Mouse (Mus musculus) myocyte (in vitro differentiated cells): ENCODE data around the gene Sprr3. TPM values are rescaled to one million over a fixed set of nuclear protein-coding genes. Genes with fewer than 3 reads are reported as not detected.
"Not testable (repeated sequence)": the region's sequence is repeated elsewhere in the genome, so short reads cannot be mapped to it uniquely, and the experiment has no call there.

ENCODE experiments used
- H3K27me3 ChIP-seq: one replicate; pipeline ENCODE4 v1.6.1; 2011; ENCODE audit not compliant: control insufficient read depth, insufficient read depth, insufficient read length
- H3K36me3 ChIP-seq: one replicate; pipeline ENCODE4 v1.6.1; 2011; ENCODE audit not compliant: control insufficient read depth, insufficient read depth
- H3K4me2 ChIP-seq: one replicate; pipeline ENCODE4 v1.6.1; 2011; ENCODE audit warnings: low read depth, control low read depth
- H3K4me3 ChIP-seq: one replicate; pipeline ENCODE4 v1.5.1; 2011; ENCODE audit warnings: mild to moderate bottlenecking, control low read depth, moderate library complexity
- H3K79me2 ChIP-seq: one replicate; pipeline ENCODE4 v1.6.1; 2011; ENCODE audit not compliant: control insufficient read depth, insufficient read depth
- H3ac ChIP-seq: one replicate; pipeline ENCODE4 v1.6.1; 2011; ENCODE audit not compliant: control insufficient read depth, insufficient read length
- CEBPB ChIP-seq: IDR thresholded peaks from 2 replicates; pipeline ENCODE4 v1.6.1; 2011; ENCODE audit warnings: mild to moderate bottlenecking, moderate library complexity; ENCODE audit not compliant: poor library complexity, insufficient read depth, severe bottlenecking
- E2F4 ChIP-seq: IDR thresholded peaks from one replicate; pipeline ENCODE4 v1.6.1; 2011; ENCODE audit warnings: mild to moderate bottlenecking, control low read depth, moderate library complexity; ENCODE audit not compliant: insufficient read depth
- MAX ChIP-seq: IDR thresholded peaks from one replicate; pipeline ENCODE4 v1.6.1; 2011; ENCODE audit warnings: low read depth, mild to moderate bottlenecking, control low read depth
- MYOD1 ChIP-seq, 3 experiments: IDR thresholded peaks; one replicate each; pipeline ENCODE4 v1.6.1; 2011; ENCODE audit warnings: control low read depth in 2 of 3, low read depth in 2 of 3, mild to moderate bottlenecking in 2 of 3, moderate library complexity in 1 of 3; ENCODE audit not compliant: insufficient read length in 2 of 3, control insufficient read depth in 1 of 3
- MYOG ChIP-seq, 3 experiments: IDR thresholded peaks; one replicate each; pipeline ENCODE4 v1.6.1; 2011; ENCODE audit warnings: control low read depth in 2 of 3, low read depth in 2 of 3, mild to moderate bottlenecking in 2 of 3; ENCODE audit not compliant: insufficient read length in 2 of 3, control insufficient read depth in 1 of 3, insufficient read depth in 1 of 3
- POLR2A ChIP-seq: IDR thresholded peaks from one replicate; pipeline ENCODE4 v1.6.1; 2011; ENCODE audit warnings: low read depth, mild to moderate bottlenecking, control low read depth, moderate library complexity; ENCODE audit not compliant: insufficient read length
- POLR2AphosphoS2 ChIP-seq: IDR thresholded peaks from one replicate; pipeline ENCODE4 v1.6.1; 2011; ENCODE audit warnings: low read depth, control low read depth; ENCODE audit not compliant: insufficient read length
- REST ChIP-seq: IDR thresholded peaks from one replicate; pipeline ENCODE4 v1.6.1; 2011; ENCODE audit warnings: mild to moderate bottlenecking, control low read depth, moderate library complexity; ENCODE audit not compliant: insufficient read depth, insufficient read length
- SRF ChIP-seq: IDR thresholded peaks from one replicate; pipeline ENCODE4 v1.6.1; 2011; ENCODE audit warnings: low read depth; ENCODE audit not compliant: control insufficient read depth, insufficient read length
- TCF12 ChIP-seq: IDR thresholded peaks from one replicate; pipeline ENCODE4 v1.6.1; 2011; ENCODE audit warnings: mild to moderate bottlenecking, control low read depth; ENCODE audit not compliant: poor library complexity, insufficient read depth, severe bottlenecking
- TCF3 ChIP-seq: IDR thresholded peaks from one replicate; pipeline ENCODE4 v1.6.1; 2011; ENCODE audit warnings: low read depth, control low read depth; ENCODE audit not compliant: insufficient read length
- USF1 ChIP-seq: IDR thresholded peaks from one replicate; pipeline ENCODE4 v1.6.1; 2011; ENCODE audit warnings: low read depth, mild to moderate bottlenecking, control low read depth, moderate library complexity
- polyA plus RNA-seq: library from polyadenylated mRNA; unstranded; fragments of >200 nt; fragmentation: generic; extraction: Trizol; gene quantifications from one replicate; pipeline ENCODE4 v1.2.1, GENCODE M21; 2012; ENCODE audit warnings: missing spikeins

Gene Sprr3
- not detected for polyA plus RNA-seq

GRCm38 (mm10) chr3:92458620-92459019 lies at the start of gene Sprr3:
Gene Sprr3, minus strand, starts transcription at chr3:92458720.
- Histone ChIP-seq H3ac (no peak within 1 kb of the TSS), H3K79me2 (no peaks in the 10 kb centered on the region), H3K36me3 (no peaks in the 10 kb centered on the region), H3K4me2 (no peak within 1 kb of the TSS), H3K27me3 (no peaks in the 10 kb centered on the region), H3K4me3 (no peak within 1 kb of the TSS)
- TF ChIP-seq TCF3 (no peak), MYOD1 (IDR thresholded peaks at IDR 0.05; ENCODE audit: control insufficient read depth in 1 of 3, insufficient read length in 2 of 3, low read depth in 2 of 3) (no peak), USF1 (no peak), MAX (no peak), E2F4 (no peak), POLR2A (no peak), SRF (no peak), CEBPB (no peak), POLR2AphosphoS2 (no peak), REST (no peak), TCF12 (no peak), MYOG (IDR thresholded peaks at IDR 0.05; ENCODE audit: control insufficient read depth in 1 of 3, insufficient read depth in 1 of 3, insufficient read length in 2 of 3, low read depth in 2 of 3) (no peak)

- Histone ChIP-seq H3K4me2 (no peak overlapping the region), H3K36me3 (no peaks in the 10 kb centered on the region), H3ac (no peak overlapping the region), H3K4me3 (no peak overlapping the region), H3K79me2 (no peaks in the 10 kb centered on the region), H3K27me3 (no peaks in the 10 kb centered on the region)
- no peak for TF ChIP-seq SRF
- no peak for TF ChIP-seq CEBPB
- no peak for TF ChIP-seq TCF12
- TF ChIP-seq TCF3 = no peak
- TF ChIP-seq USF1 = no peak
- no peak for TF ChIP-seq REST
- TF ChIP-seq MYOG (IDR thresholded peaks at IDR 0.05; ENCODE audit: control insufficient read depth in 1 of 3, insufficient read depth in 1 of 3, insufficient read length in 2 of 3, low read depth in 2 of 3) = no peak
- no peak for TF ChIP-seq MAX
Observed at GRCm38 (mm10) chr3:92508185-92508584, 49.7 kb upstream of the Sprr3 start.

GRCm38 (mm10) chr3:92503528-92503927 lies 45.0 kb upstream of the Sprr3 start:
- H3K36me3 ChIP-seq = no peaks in the 10 kb centered on the region
- no peak overlapping the region for H3K4me2 ChIP-seq
- H3K4me3 ChIP-seq = no peak overlapping the region
- no peaks in the 10 kb centered on the region for H3K79me2 ChIP-seq
- TF ChIP-seq MAX = no peak
- TF ChIP-seq SRF = no peak
- TF ChIP-seq TCF12 = no peak
- no peak for TF ChIP-seq CEBPB
- TF ChIP-seq POLR2AphosphoS2 = no peak
- no peak for TF ChIP-seq MYOG (IDR thresholded peaks at IDR 0.05; ENCODE audit: control insufficient read depth in 1 of 3, insufficient read depth in 1 of 3, insufficient read length in 2 of 3, low read depth in 2 of 3)
- no peak for TF ChIP-seq POLR2A
- TF ChIP-seq E2F4 = no peak
- H3ac ChIP-seq = no peak overlapping the region
- no peaks in the 10 kb centered on the region for H3K27me3 ChIP-seq

- H3K79me2 ChIP-seq = no peaks in the 10 kb centered on the region
- H3K36me3 ChIP-seq = no peaks in the 10 kb centered on the region
- no peaks in the 10 kb centered on the region for H3K27me3 ChIP-seq
- no peak within 1 kb of the TSS for H3K4me3 ChIP-seq
- no peak within 1 kb of the TSS for H3ac ChIP-seq
- H3K4me2 ChIP-seq = no peak within 1 kb of the TSS
- no peak for TF ChIP-seq MYOD1 (IDR thresholded peaks at IDR 0.05; ENCODE audit: control insufficient read depth in 1 of 3, insufficient read length in 2 of 3, low read depth in 2 of 3)
- TF ChIP-seq USF1 = no peak
Observed at GRCm38 (mm10) chr3:92500393-92500792, 41.9 kb upstream of the Sprr3 start, which contains the start of gene Sprr4. Gene Sprr4, minus strand, starts transcription at chr3:92500493.

GRCm38 (mm10) chr3:92490262-92490661 lies 31.7 kb upstream of the Sprr3 start:
- H3K4me3 ChIP-seq, H3K79me2 ChIP-seq, H3K36me3 ChIP-seq, H3K27me3 ChIP-seq, H3K4me2 ChIP-seq, H3ac ChIP-seq: not testable (repeated sequence)

GRCm38 (mm10) chr3:92486307-92486706 lies 27.8 kb upstream of the Sprr3 start:
- Histone ChIP-seq H3K4me2 (no peak overlapping the region), H3K79me2 (no peaks in the 10 kb centered on the region), H3K27me3 (no peaks in the 10 kb centered on the region), H3K4me3 (no peak overlapping the region), H3ac (no peak overlapping the region), H3K36me3 (no peaks in the 10 kb centered on the region)
- TF ChIP-seq CEBPB (no peak), MYOG (IDR thresholded peaks at IDR 0.05; ENCODE audit: control insufficient read depth in 1 of 3, insufficient read depth in 1 of 3, insufficient read length in 2 of 3, low read depth in 2 of 3) (no peak), SRF (no peak), E2F4 (no peak), TCF3 (no peak), POLR2AphosphoS2 (no peak), USF1 (no peak), MYOD1 (IDR thresholded peaks at IDR 0.05; ENCODE audit: control insufficient read depth in 1 of 3, insufficient read length in 2 of 3, low read depth in 2 of 3) (no peak), TCF12 (no peak), POLR2A (no peak)
